Mouse (Mus musculus): ENCODE measurements around the gene Chd6. TPM values are rescaled to one million over a fixed set of nuclear protein-coding genes. Genes with fewer than 3 reads are reported as not detected.

The Chd6 gene
- polyA plus RNA-seq, 1 experiment from 2014 or later = 14.7 TPM

GRCm38 (mm10) chr2:161044492-161045201, 64.2 kb downstream of the Chd6 start:
- WGBS = 83% methylated on average over 8 of the region's 8 CpGs
- no peak overlapping the region for H3K4me2 ChIP-seq (ENCODE audit: low read depth, low read length)
- no peaks in the 10 kb centered on the region for H3K4me1 ChIP-seq (ENCODE audit: control insufficient read depth, insufficient read depth, low read length)
- H3K27me3 ChIP-seq (replicated peaks; ENCODE audit: control insufficient read depth, insufficient read depth, low read length) = no peaks in the 10 kb centered on the region
- H3K4me3 ChIP-seq (ENCODE audit: low read length) = no peak overlapping the region
- no peak for ATAC-seq
- no peak overlapping the region for H3K9ac ChIP-seq (ENCODE audit: low read depth, low read length)
- no peak overlapping the region for H3K27ac ChIP-seq (ENCODE audit: low read length)
- H3K36me3 ChIP-seq (ENCODE audit: control insufficient read depth, insufficient read depth, low read length) = 0 out of 2 replicates have a peak, but pooled peaks cover 4% of the 10 kb centered on the region
- H3K9me3 ChIP-seq (ENCODE audit: control insufficient read depth, low read length) = no peaks in the 10 kb centered on the region

- H3K36me3 ChIP-seq (ENCODE audit: control insufficient read depth, insufficient read depth, low read length) = 0 out of 2 replicates have a peak, but pooled peaks cover 7% of the 10 kb centered on the region
- H3K4me2 ChIP-seq (ENCODE audit: low read depth, low read length) = no peak overlapping the region
- H3K27ac ChIP-seq (ENCODE audit: low read length) = no peak overlapping the region
- no peak for ATAC-seq
- no peaks in the 10 kb centered on the region for H3K4me1 ChIP-seq (ENCODE audit: control insufficient read depth, insufficient read depth, low read length)
- no peaks in the 10 kb centered on the region for H3K9me3 ChIP-seq (ENCODE audit: control insufficient read depth, low read length)
- H3K4me3 ChIP-seq (ENCODE audit: low read length) = no peak overlapping the region
- no peaks in the 10 kb centered on the region for H3K27me3 ChIP-seq (replicated peaks; ENCODE audit: control insufficient read depth, insufficient read depth, low read length)
- WGBS = 69% methylated on average over 3 of the region's 3 CpGs
- no peak overlapping the region for H3K9ac ChIP-seq (ENCODE audit: low read depth, low read length)
These were observed 66.0 kb downstream of the Chd6 start for GRCm38 (mm10) chr2:161042874-161043273.

GRCm38 (mm10) chr2:161040743-161041142, 68.1 kb downstream of the Chd6 start:
- H3K27ac ChIP-seq (ENCODE audit: low read length) = no peak overlapping the region
- peaks cover 10% of the 10 kb centered on the region; the same call in 1 of the 2 replicates for H3K36me3 ChIP-seq (ENCODE audit: control insufficient read depth, insufficient read depth, low read length)

GRCm38 (mm10) chr2:161037766-161038165, 71.1 kb downstream of the Chd6 start:
- ATAC-seq = peak; percentile 71
- Histone ChIP-seq H3K36me3 (ENCODE audit: control insufficient read depth, insufficient read depth, low read length) (peaks cover 10% of the 10 kb centered on the region; the same call in 1 of the 2 replicates), H3K4me1 (ENCODE audit: control insufficient read depth, insufficient read depth, low read length) (no peaks in the 10 kb centered on the region), H3K9me3 (ENCODE audit: control insufficient read depth, low read length) (no peaks in the 10 kb centered on the region), H3K27ac (ENCODE audit: low read length) (peak overlapping the region; percentile 56), H3K4me2 (ENCODE audit: low read depth, low read length) (no peak overlapping the region), H3K9ac (ENCODE audit: low read depth, low read length) (no peak overlapping the region), H3K27me3 (replicated peaks; ENCODE audit: control insufficient read depth, insufficient read depth, low read length) (no peaks in the 10 kb centered on the region), H3K4me3 (ENCODE audit: low read length) (no peak overlapping the region)
- WGBS = 75% methylated on average over 3 of the region's 3 CpGs

More at GRCm38 (mm10) chr2:161040743-161041142, 68.1 kb downstream of the Chd6 start:
- Histone ChIP-seq H3K4me3 (ENCODE audit: low read length) (no peak overlapping the region), H3K4me2 (ENCODE audit: low read depth, low read length) (no peak overlapping the region), H3K9me3 (ENCODE audit: control insufficient read depth, low read length) (no peaks in the 10 kb centered on the region), H3K4me1 (ENCODE audit: control insufficient read depth, insufficient read depth, low read length) (no peaks in the 10 kb centered on the region), H3K27me3 (replicated peaks; ENCODE audit: control insufficient read depth, insufficient read depth, low read length) (no peaks in the 10 kb centered on the region), H3K9ac (ENCODE audit: low read depth, low read length) (no peak overlapping the region)
- no peak for ATAC-seq
- 75% methylated on average over 4 of the region's 4 CpGs for WGBS

GRCm38 (mm10) chr2:161033141-161033540, 75.7 kb downstream of the Chd6 start:
- no peak overlapping the region for H3K4me3 ChIP-seq (ENCODE audit: low read length)
- H3K36me3 ChIP-seq (ENCODE audit: control insufficient read depth, insufficient read depth, low read length) = peaks cover 6% of the 10 kb centered on the region; the same call in 1 of the 2 replicates

GRCm38 (mm10) chr2:161032394-161032793, 76.5 kb downstream of the Chd6 start:
- Histone ChIP-seq H3K4me2 (ENCODE audit: low read depth, low read length) (no peak overlapping the region), H3K4me3 (ENCODE audit: low read length) (no peak overlapping the region), H3K36me3 (ENCODE audit: control insufficient read depth, insufficient read depth, low read length) (0 out of 2 replicates have a peak, but pooled peaks cover 3% of the 10 kb centered on the region), H3K27me3 (replicated peaks; ENCODE audit: control insufficient read depth, insufficient read depth, low read length) (no peaks in the 10 kb centered on the region), H3K9ac (ENCODE audit: low read depth, low read length) (no peak overlapping the region), H3K9me3 (ENCODE audit: control insufficient read depth, low read length) (no peaks in the 10 kb centered on the region), H3K27ac (ENCODE audit: low read length) (no peak overlapping the region), H3K4me1 (ENCODE audit: control insufficient read depth, insufficient read depth, low read length) (no peaks in the 10 kb centered on the region)
- no peak for ATAC-seq
- WGBS = 72% methylated on average over 7 of the region's 7 CpGs

More at GRCm38 (mm10) chr2:161033141-161033540, 75.7 kb downstream of the Chd6 start:
- Histone ChIP-seq H3K4me1 (ENCODE audit: control insufficient read depth, insufficient read depth, low read length) (no peaks in the 10 kb centered on the region), H3K9me3 (ENCODE audit: control insufficient read depth, low read length) (no peaks in the 10 kb centered on the region), H3K27me3 (replicated peaks; ENCODE audit: control insufficient read depth, insufficient read depth, low read length) (no peaks in the 10 kb centered on the region), H3K27ac (ENCODE audit: low read length) (no peak overlapping the region), H3K4me2 (ENCODE audit: low read depth, low read length) (no peak overlapping the region), H3K9ac (ENCODE audit: low read depth, low read length) (no peak overlapping the region)
- ATAC-seq = no peak

- 88% methylated on average over 1 of the region's 1 CpGs for WGBS
- H3K27ac ChIP-seq (ENCODE audit: low read length) = no peak overlapping the region
- H3K27me3 ChIP-seq (replicated peaks; ENCODE audit: control insufficient read depth, insufficient read depth, low read length) = no peaks in the 10 kb centered on the region
- no peak overlapping the region for H3K4me3 ChIP-seq (ENCODE audit: low read length)
- ATAC-seq = no peak
- H3K4me1 ChIP-seq (ENCODE audit: control insufficient read depth, insufficient read depth, low read length) = no peaks in the 10 kb centered on the region
- no peak overlapping the region for H3K4me2 ChIP-seq (ENCODE audit: low read depth, low read length)
- peaks cover 6% of the 10 kb centered on the region; the same call in 1 of the 2 replicates for H3K36me3 ChIP-seq (ENCODE audit: control insufficient read depth, insufficient read depth, low read length)
- H3K9ac ChIP-seq (ENCODE audit: low read depth, low read length) = no peak overlapping the region
- H3K9me3 ChIP-seq (ENCODE audit: control insufficient read depth, low read length) = no peaks in the 10 kb centered on the region
These were observed 84.3 kb downstream of the Chd6 start for GRCm38 (mm10) chr2:161024606-161025005.

GRCm38 (mm10) chr2:161017913-161018312, 91.0 kb downstream of the Chd6 start:
- WGBS = 39% methylated on average over 4 of the region's 4 CpGs
- no peak for ATAC-seq

GRCm38 (mm10) chr2:161012577-161013251, 96.2 kb downstream of the Chd6 start:
- no peak overlapping the region for H3K27ac ChIP-seq (ENCODE audit: low read length)
- no peaks in the 10 kb centered on the region for H3K9me3 ChIP-seq (ENCODE audit: control insufficient read depth, low read length)
- no peak for ATAC-seq
- no peak overlapping the region for H3K4me2 ChIP-seq (ENCODE audit: low read depth, low read length)
- H3K4me3 ChIP-seq (ENCODE audit: low read length) = no peak overlapping the region
- no peak overlapping the region for H3K9ac ChIP-seq (ENCODE audit: low read depth, low read length)
- no peaks in the 10 kb centered on the region for H3K4me1 ChIP-seq (ENCODE audit: control insufficient read depth, insufficient read depth, low read length)
- 90% methylated on average over 16 of the region's 16 CpGs for WGBS
- H3K27me3 ChIP-seq (replicated peaks; ENCODE audit: control insufficient read depth, insufficient read depth, low read length) = no peaks in the 10 kb centered on the region
- peaks cover 10% of the 10 kb centered on the region; the same call in 1 of the 2 replicates for H3K36me3 ChIP-seq (ENCODE audit: control insufficient read depth, insufficient read depth, low read length)

More at GRCm38 (mm10) chr2:161017913-161018312, 91.0 kb downstream of the Chd6 start:
- no peaks in the 10 kb centered on the region for H3K27me3 ChIP-seq (replicated peaks; ENCODE audit: control insufficient read depth, insufficient read depth, low read length)
- no peak overlapping the region for H3K27ac ChIP-seq (ENCODE audit: low read length)
- H3K4me3 ChIP-seq (ENCODE audit: low read length) = no peak overlapping the region
- H3K9ac ChIP-seq (ENCODE audit: low read depth, low read length) = no peak overlapping the region
- H3K9me3 ChIP-seq (ENCODE audit: control insufficient read depth, low read length) = no peaks in the 10 kb centered on the region
- H3K36me3 ChIP-seq (ENCODE audit: control insufficient read depth, insufficient read depth, low read length) = peaks cover 6% of the 10 kb centered on the region; the same call in 1 of the 2 replicates
- 0 out of 2 replicates have a peak, but pooled peaks cover 2% of the 10 kb centered on the region for H3K4me1 ChIP-seq (ENCODE audit: control insufficient read depth, insufficient read depth, low read length)
- H3K4me2 ChIP-seq (ENCODE audit: low read depth, low read length) = no peak overlapping the region
